Mouse (Mus musculus) frontal cortex, adult 2 months (tissue): Measurements from ENCODE around the gene Sim2. TPM values are rescaled to one million over a fixed set of nuclear protein-coding genes. Genes with fewer than 3 reads are reported as not detected.

Experiments used
- DNase-seq, 2 experiments: peaks; one replicate each; pipeline ENCODE4 v3.0.0; 2022; ENCODE audit warnings: low spot score in 1 of 2; ENCODE audit errors: extremely low spot score in 1 of 2
- polyA plus RNA-seq: library from polyadenylated mRNA; depleted of rRNA; stranded (reverse); fragments of >200 nt; gene quantifications from 2 replicates; pipeline ENCODE4 v1.2.3, GENCODE M21; 2012; rRNA removed

Gene Sim2
- polyA plus RNA-seq, 1 experiment: 0.30 TPM

- no peak for DNase-seq
Observed at GRCm38 (mm10) chr16:94157819-94158218, 73.1 kb downstream of the Sim2 start.

DNA sequence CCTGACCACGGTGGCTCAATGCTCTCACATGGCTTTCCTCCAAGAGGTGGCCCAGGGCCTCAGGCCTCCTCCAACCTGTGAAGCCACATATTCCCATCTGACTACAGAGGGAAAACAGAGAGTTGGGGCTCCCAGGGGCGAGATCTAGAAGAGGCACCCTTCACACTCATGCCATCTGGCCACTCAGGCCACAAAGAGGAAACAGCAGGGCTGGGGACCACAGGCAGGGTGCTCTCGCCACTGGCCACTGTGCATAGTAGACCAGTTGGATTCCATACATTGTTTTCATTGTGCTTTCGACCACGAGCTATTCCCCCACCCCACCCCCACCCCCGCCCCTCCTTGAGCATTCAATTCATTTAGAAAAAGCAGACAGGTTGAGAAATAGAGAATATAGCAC lies 77.3 kb downstream of the Sim2 start:
- DNase-seq: no peak

GRCm38 (mm10) chr16:94163051-94163450 lies 78.3 kb downstream of the Sim2 start:
- no peak for DNase-seq

- no peak for DNase-seq
Observed at GRCm38 (mm10) chr16:94164236-94164635, 79.5 kb downstream of the Sim2 start.

DNA sequence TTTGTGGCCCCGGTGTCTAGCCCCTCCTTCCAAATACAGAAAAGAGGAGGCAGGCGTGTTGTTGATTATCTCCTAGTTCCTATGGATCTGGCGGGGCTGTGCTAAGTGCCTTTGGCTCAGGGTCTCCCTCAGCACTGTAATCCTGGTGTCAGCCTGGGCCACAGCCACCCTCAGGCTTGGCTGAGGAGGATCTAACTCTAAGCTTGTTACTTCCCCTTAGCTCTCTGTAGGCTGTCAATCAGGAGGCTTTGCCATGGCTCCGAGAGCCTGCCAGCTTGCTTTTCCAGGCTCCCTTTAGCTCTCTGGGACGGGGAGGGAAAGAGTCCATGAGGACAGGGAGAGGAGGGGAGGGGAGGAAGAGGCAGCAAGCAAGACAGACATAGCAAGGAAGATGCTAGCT lies 80.2 kb downstream of the Sim2 start:
- DNase-seq: no peak

DNA sequence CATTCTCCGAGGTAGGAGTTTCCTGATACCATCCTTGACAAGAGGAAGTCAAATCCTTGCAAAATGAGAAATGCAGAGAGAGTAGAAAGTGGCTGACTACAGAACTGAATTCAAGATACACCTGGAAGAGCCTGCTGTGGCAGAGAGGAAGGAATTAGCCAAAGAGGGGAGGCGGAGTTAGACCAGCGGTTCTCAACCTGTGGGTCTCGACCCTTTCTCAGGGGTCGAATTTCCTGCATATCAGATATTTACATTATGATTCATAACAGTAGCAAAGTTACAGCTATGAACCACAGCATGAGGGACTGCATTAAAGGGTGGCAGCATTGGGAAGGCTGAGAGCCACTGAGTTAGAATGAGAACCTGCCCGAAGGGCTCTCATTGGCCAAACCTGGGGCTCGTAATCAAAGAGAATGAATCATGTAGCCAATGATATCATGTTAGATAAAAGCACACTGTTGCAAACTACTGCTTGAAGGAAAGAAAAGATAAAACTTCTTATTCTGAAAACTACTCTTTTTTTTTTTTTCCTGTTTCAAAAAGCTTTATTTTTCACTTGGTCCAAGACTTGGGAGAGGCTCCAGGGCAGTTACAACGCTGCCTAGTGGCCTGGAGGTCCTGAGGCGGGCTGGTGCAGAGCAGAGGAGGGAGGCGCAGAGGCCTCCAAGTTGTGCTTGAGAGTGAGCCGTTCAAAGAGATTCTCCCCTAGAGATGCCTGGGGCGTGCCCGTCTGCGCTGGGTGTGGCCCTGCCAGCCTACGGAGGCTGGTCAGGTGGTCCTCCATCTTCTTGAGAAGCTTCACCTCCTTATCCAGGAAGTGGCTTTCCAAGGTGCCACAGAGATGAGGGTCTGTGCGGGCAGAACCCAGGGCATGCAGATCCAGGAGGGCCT lies 84.2 kb downstream of the Sim2 start:
- no peak for DNase-seq

GRCm38 (mm10) chr16:94170218-94170617 lies 85.5 kb downstream of the Sim2 start:
- no peak for DNase-seq

- no peak for DNase-seq
Observed at GRCm38 (mm10) chr16:94173361-94173760, 88.6 kb downstream of the Sim2 start.

- no peak for DNase-seq
Observed at GRCm38 (mm10) chr16:94175366-94175986, 90.7 kb downstream of the Sim2 start.

Other genes starting within 250 kb of the Sim2 start
- gene Chaf1b, start 201.0 kb upstream of the Sim2 start, polyA plus RNA-seq: 1.3 and 1.4 TPM in 2 replicates
- 1.7 and 2.4 TPM in 2 replicates for gene Cldn14, start 76.1 kb upstream of the Sim2 start, polyA plus RNA-seq
- gene Hlcs, start 228.6 kb downstream of the Sim2 start, polyA plus RNA-seq: 11.6 and 12.5 TPM in 2 replicates
- 0.42 and 0.55 TPM in 2 replicates for gene Ripply3, start 243.5 kb downstream of the Sim2 start, polyA plus RNA-seq